Mouse (Mus musculus) mature B cell (primary cell): ENCODE results near the gene Cers6.

Experiments used
- in situ Hi-C: fragments of 300-500 bp; cut with MboI; formaldehyde crosslinking; loops from 2 replicates; pipeline ENCODE4 v1.14.3; 2019

Cers6 gene

GRCm38 (mm10) chr2:69064759-69065158 is 203.5 kb downstream of the Cers6 start:
- in situ Hi-C loops, result no loop called here

GRCm38 (mm10) chr2:69071440-69072235 is 210.4 kb downstream of the Cers6 start:
- in situ Hi-C loops, result no loop called here

GRCm38 (mm10) chr2:69077189-69077588 is 215.9 kb downstream of the Cers6 start:
- in situ Hi-C loops, result no loop called here

- in situ Hi-C loops, result no loop called here
Observed at GRCm38 (mm10) chr2:69080760-69081159, 219.5 kb downstream of the Cers6 start.

GRCm38 (mm10) chr2:69082499-69083197 is 221.4 kb downstream of the Cers6 start:
- in situ Hi-C loops, result no loop called here

- in situ Hi-C loops, result no loop called here
Observed at GRCm38 (mm10) chr2:69083198-69083509, 221.9 kb downstream of the Cers6 start.

GRCm38 (mm10) chr2:69084416-69084815 is 223.2 kb downstream of the Cers6 start:
- in situ Hi-C loops, result no loop called here

- in situ Hi-C loops, result no loop called here
Observed at GRCm38 (mm10) chr2:69086505-69087260, 225.4 kb downstream of the Cers6 start.

- in situ Hi-C loops, result no loop called here
Observed at GRCm38 (mm10) chr2:69095836-69096235, 234.6 kb downstream of the Cers6 start.

- in situ Hi-C loops, result no loop called here
Observed at GRCm38 (mm10) chr2:69096821-69097220, 235.6 kb downstream of the Cers6 start.

GRCm38 (mm10) chr2:69097526-69097925 is 236.3 kb downstream of the Cers6 start:
- in situ Hi-C loops, result no loop called here

- in situ Hi-C loops, result no loop called here
Observed at GRCm38 (mm10) chr2:69098701-69099100, 237.5 kb downstream of the Cers6 start.

- in situ Hi-C loops, result no loop called here
Observed at GRCm38 (mm10) chr2:69099147-69099546, 237.9 kb downstream of the Cers6 start.

GRCm38 (mm10) chr2:69100706-69101105 is 239.5 kb downstream of the Cers6 start:
- in situ Hi-C loops, result no loop called here

GRCm38 (mm10) chr2:69103526-69103925 is 242.3 kb downstream of the Cers6 start:
- in situ Hi-C loops, result no loop called here

- in situ Hi-C loops, result no loop called here
Observed at GRCm38 (mm10) chr2:69104511-69105145, 243.4 kb downstream of the Cers6 start.

- in situ Hi-C loops, result no loop called here
Observed at GRCm38 (mm10) chr2:69109246-69109645, 248.0 kb downstream of the Cers6 start.

GRCm38 (mm10) chr2:69109710-69110109 is 248.5 kb downstream of the Cers6 start:
- in situ Hi-C loops, result no loop called here

GRCm38 (mm10) chr2:69112609-69113008 is 251.4 kb downstream of the Cers6 start:
- in situ Hi-C loops, result no loop called here

GRCm38 (mm10) chr2:69113829-69114547 is 252.7 kb downstream of the Cers6 start:
- in situ Hi-C loops, result no loop called here

GRCm38 (mm10) chr2:69115921-69116320 is 254.7 kb downstream of the Cers6 start:
- in situ Hi-C loops, result no loop called here

GRCm38 (mm10) chr2:69116767-69117166 is 255.5 kb downstream of the Cers6 start:
- in situ Hi-C loops, result no loop called here
